Mouse (Mus musculus) monocyte, adult 5-6 weeks (primary cell): ENCODE data around the gene Mipep. TPM values are rescaled to one million over a fixed set of nuclear protein-coding genes. Genes with fewer than 3 reads are reported as not detected.

ENCODE experiments used
- ATAC-seq: fragments of 153-309, 156-312 bp; replicated peaks from 2 replicates; pipeline ENCODE4 v1.8.0; 2017; ENCODE audit warnings: mild to moderate bottlenecking; ENCODE audit not compliant: low TSS enrichment, insufficient number of reproducible peaks, severe bottlenecking, poor library complexity, low FRiP score
- total RNA-seq: library from RNA; stranded (forward); fragments of 200-1000, 200-491, 200-594 nt; gene quantifications from 3 replicates; pipeline ENCODE4 v1.2.3, GENCODE M21; 2017

The Mipep gene
- total RNA-seq, 1 experiment from 2014 or later, result 5.7 TPM

- no peak for ATAC-seq
These were observed 122.3 kb downstream of the Mipep start for GRCm38 (mm10) chr14:60906421-60907374.

GRCm38 (mm10) chr14:60909351-60909750 lies 125.0 kb downstream of the Mipep start:
- no peak for ATAC-seq

GRCm38 (mm10) chr14:60910506-60911444 lies 126.4 kb downstream of the Mipep start:
- no peak for ATAC-seq

- ATAC-seq, result no peak
These were observed 128.7 kb downstream of the Mipep start for GRCm38 (mm10) chr14:60912981-60913468.

- no peak for ATAC-seq
These were observed 132.3 kb downstream of the Mipep start for GRCm38 (mm10) chr14:60916661-60917060.

GRCm38 (mm10) chr14:60926011-60926410 lies 141.6 kb downstream of the Mipep start:
- no peak for ATAC-seq

GRCm38 (mm10) chr14:60935705-60936104 lies 151.3 kb downstream of the Mipep start:
- no peak for ATAC-seq

GRCm38 (mm10) chr14:60937481-60938039 lies 153.2 kb downstream of the Mipep start:
- no peak for ATAC-seq

Other genes with a start within 250 kb of the Mipep start
- gene Spata13, start 150.6 kb upstream of the Mipep start, total RNA-seq, result 207 to 305 TPM (median 214 TPM) in 3 replicates
- gene C1qtnf9, start 16.4 kb upstream of the Mipep start, total RNA-seq, result 0.39 TPM in 1 of 3 replicates, not detected in the others